Mouse (Mus musculus) heart, embryonic 10.5 days (tissue): ENCODE measurements around the gene Gatad2b. TPM values are rescaled to one million over a fixed set of nuclear protein-coding genes. Genes with fewer than 3 reads are reported as not detected.
A peak's percentile ranks its signal among the peaks of the same experiment; 100 is the strongest.

ENCODE experiments used
- DNase-seq: peaks from one replicate; pipeline ENCODE4 v3.0.0-alpha.2; 2017; ENCODE audit warnings: low spot score
- H3K27ac ChIP-seq: fragments of 300-500 bp; sonication (generic); 2 replicates; pipeline ENCODE4 v1.5.1; 2016; ENCODE audit warnings: mild to moderate bottlenecking
- H3K27me3 ChIP-seq: fragments of 300-500 bp; sonication (generic); 2 replicates; pipeline ENCODE4 v1.6.1; 2016; ENCODE audit warnings: mild to moderate bottlenecking; ENCODE audit not compliant: poor library complexity, insufficient read depth, severe bottlenecking
- H3K36me3 ChIP-seq: fragments of 300-500 bp; sonication (generic); 2 replicates; pipeline ENCODE4 v1.6.1; 2016; ENCODE audit warnings: mild to moderate bottlenecking, moderate library complexity
- H3K4me1 ChIP-seq: fragments of 300-500 bp; sonication (generic); 2 replicates; pipeline ENCODE4 v1.6.1; 2016; ENCODE audit warnings: mild to moderate bottlenecking
- H3K4me3 ChIP-seq: fragments of 300-500 bp; sonication (generic); 2 replicates; pipeline ENCODE4 v1.5.1; 2016; ENCODE audit warnings: mild to moderate bottlenecking, moderate library complexity
- H3K9me3 ChIP-seq: fragments of 300-500 bp; sonication (generic); 2 replicates; pipeline ENCODE4 v1.6.1; 2016; ENCODE audit warnings: mild to moderate bottlenecking, moderate library complexity
- WGBS: fragments of 180-500 bp; shearing (Covaris S2); methylation state at CpG from one replicate; pipeline ENCODE4 v1.1.7; 2016; 5-methylcytosine and 5-hydroxymethylcytosine counted together
- polyA plus RNA-seq: library from polyadenylated mRNA; unstranded; fragments of >200 nt; fragmentation: Nextera tagmentation; extraction: Ambion mirVana; gene quantifications from 2 replicates; pipeline ENCODE4 v1.2.1, GENCODE M21; 2016

Gene Gatad2b
- polyA plus RNA-seq, 1 experiment from 2014 or later: 11.8 TPM

- DNase-seq: no peak
- no peak overlapping the region for H3K4me3 ChIP-seq
- H3K4me1 ChIP-seq: no peaks in the 10 kb centered on the region
- H3K27me3 ChIP-seq: no peaks in the 10 kb centered on the region
- H3K27ac ChIP-seq: no peak overlapping the region
- 96% methylated on average over 4 of the region's 4 CpGs for WGBS
- H3K36me3 ChIP-seq: peaks cover 67% of the 10 kb centered on the region
- H3K9me3 ChIP-seq: no peaks in the 10 kb centered on the region
Observed at GRCm38 (mm10) chr3:90347847-90348246, 54.9 kb downstream of the Gatad2b start.

- Histone ChIP-seq H3K27me3 (no peaks in the 10 kb centered on the region), H3K36me3 (peaks cover 81% of the 10 kb centered on the region), H3K9me3 (no peaks in the 10 kb centered on the region), H3K27ac (no peak overlapping the region), H3K4me1 (no peaks in the 10 kb centered on the region), H3K4me3 (no peak overlapping the region)
- WGBS: 87% methylated on average over 7 of the region's 7 CpGs
- DNase-seq: no peak
Observed at GRCm38 (mm10) chr3:90357959-90358358, 65.0 kb downstream of the Gatad2b start.

GRCm38 (mm10) chr3:90359230-90359629 is 66.3 kb downstream of the Gatad2b start:
- H3K27ac ChIP-seq: no peak overlapping the region
- no peak overlapping the region for H3K4me3 ChIP-seq
- no peak for DNase-seq
- 100% methylated on average over 1 of the region's 1 CpGs for WGBS
- H3K9me3 ChIP-seq: no peaks in the 10 kb centered on the region
- no peaks in the 10 kb centered on the region for H3K4me1 ChIP-seq
- no peaks in the 10 kb centered on the region for H3K27me3 ChIP-seq
- peaks cover 71% of the 10 kb centered on the region for H3K36me3 ChIP-seq

GRCm38 (mm10) chr3:90361476-90361875 is 68.5 kb downstream of the Gatad2b start:
- Histone ChIP-seq H3K36me3 (peaks cover 49% of the 10 kb centered on the region), H3K27ac (no peak overlapping the region), H3K27me3 (no peaks in the 10 kb centered on the region), H3K4me3 (no peak overlapping the region), H3K4me1 (no peaks in the 10 kb centered on the region), H3K9me3 (no peaks in the 10 kb centered on the region)
- 88% methylated on average over 4 of the region's 4 CpGs for WGBS
- no peak for DNase-seq

- WGBS: 86% methylated on average over 2 of the region's 2 CpGs
- no peaks in the 10 kb centered on the region for H3K4me1 ChIP-seq
- no peaks in the 10 kb centered on the region for H3K27me3 ChIP-seq
- H3K9me3 ChIP-seq: no peaks in the 10 kb centered on the region
- DNase-seq: no peak
- H3K36me3 ChIP-seq: peaks cover 40% of the 10 kb centered on the region
- H3K4me3 ChIP-seq: no peak overlapping the region
- H3K27ac ChIP-seq: no peak overlapping the region
Observed at GRCm38 (mm10) chr3:90362346-90362745, 69.4 kb downstream of the Gatad2b start.

- Histone ChIP-seq H3K4me3 (no peak overlapping the region), H3K9me3 (no peaks in the 10 kb centered on the region), H3K27ac (no peak overlapping the region), H3K4me1 (no peaks in the 10 kb centered on the region), H3K36me3 (peaks cover 8% of the 10 kb centered on the region; the same call in 1 of the 2 replicates), H3K27me3 (no peaks in the 10 kb centered on the region)
- 83% methylated on average over 5 of the region's 5 CpGs for WGBS
- no peak for DNase-seq
Observed at GRCm38 (mm10) chr3:90367001-90367632, 74.1 kb downstream of the Gatad2b start.

- H3K4me3 ChIP-seq: no peak overlapping the region
- WGBS: 61% methylated on average over 2 of the region's 2 CpGs
- H3K4me1 ChIP-seq: no peaks in the 10 kb centered on the region
- no peak overlapping the region for H3K27ac ChIP-seq
- H3K9me3 ChIP-seq: no peaks in the 10 kb centered on the region
- no peak for DNase-seq
- H3K36me3 ChIP-seq: no peaks in the 10 kb centered on the region
- H3K27me3 ChIP-seq: no peaks in the 10 kb centered on the region
Observed at GRCm38 (mm10) chr3:90369041-90369440, 76.1 kb downstream of the Gatad2b start.

GRCm38 (mm10) chr3:90371857-90372256 is 78.9 kb downstream of the Gatad2b start:
- 69% methylated on average over 7 of the region's 7 CpGs for WGBS
- Histone ChIP-seq H3K36me3 (no peaks in the 10 kb centered on the region), H3K4me3 (no peak overlapping the region), H3K27ac (no peak overlapping the region), H3K27me3 (no peaks in the 10 kb centered on the region), H3K9me3 (no peaks in the 10 kb centered on the region), H3K4me1 (peaks cover 8% of the 10 kb centered on the region)
- DNase-seq: peak; percentile 68

GRCm38 (mm10) chr3:90372817-90373216 is 79.8 kb downstream of the Gatad2b start:
- 47% methylated on average over 5 of the region's 5 CpGs for WGBS
- Histone ChIP-seq H3K9me3 (no peaks in the 10 kb centered on the region), H3K4me1 (peaks cover 8% of the 10 kb centered on the region), H3K27ac (no peak overlapping the region), H3K36me3 (no peaks in the 10 kb centered on the region), H3K4me3 (no peak overlapping the region), H3K27me3 (no peaks in the 10 kb centered on the region)
- DNase-seq: peak; percentile 70

GRCm38 (mm10) chr3:90373432-90374028 is 80.6 kb downstream of the Gatad2b start:
- Histone ChIP-seq H3K27me3 (no peaks in the 10 kb centered on the region), H3K4me1 (peaks cover 8% of the 10 kb centered on the region), H3K36me3 (no peaks in the 10 kb centered on the region), H3K27ac (no peak overlapping the region), H3K4me3 (no peak overlapping the region), H3K9me3 (no peaks in the 10 kb centered on the region)
- WGBS: 26% methylated on average over 4 of the region's 4 CpGs
- DNase-seq: peak; percentile 86

GRCm38 (mm10) chr3:90374368-90374767 is 81.4 kb downstream of the Gatad2b start:
- H3K36me3 ChIP-seq: no peaks in the 10 kb centered on the region
- H3K4me1 ChIP-seq: peaks cover 8% of the 10 kb centered on the region
- no peak overlapping the region for H3K4me3 ChIP-seq
- no peaks in the 10 kb centered on the region for H3K9me3 ChIP-seq
- H3K27ac ChIP-seq: no peak overlapping the region
- 77% methylated on average over 4 of the region's 4 CpGs for WGBS
- no peaks in the 10 kb centered on the region for H3K27me3 ChIP-seq
- DNase-seq: no peak

GRCm38 (mm10) chr3:90375562-90376246 is 82.7 kb downstream of the Gatad2b start:
- no peaks in the 10 kb centered on the region for H3K9me3 ChIP-seq
- WGBS: 57% methylated on average over 3 of the region's 3 CpGs
- DNase-seq: peak; percentile 67
- no peak overlapping the region; the same call in 1 of the 2 replicates for H3K27ac ChIP-seq
- H3K27me3 ChIP-seq: no peaks in the 10 kb centered on the region
- H3K4me1 ChIP-seq: peaks cover 8% of the 10 kb centered on the region
- no peaks in the 10 kb centered on the region for H3K36me3 ChIP-seq
- H3K4me3 ChIP-seq: no peak overlapping the region

GRCm38 (mm10) chr3:90376247-90376585 is 83.2 kb downstream of the Gatad2b start:
- peak; percentile 72 for DNase-seq
- no peak overlapping the region for H3K27ac ChIP-seq
- H3K27me3 ChIP-seq: no peaks in the 10 kb centered on the region
- 78% methylated on average over 1 of the region's 1 CpGs for WGBS
- no peaks in the 10 kb centered on the region for H3K36me3 ChIP-seq
- peaks cover 8% of the 10 kb centered on the region for H3K4me1 ChIP-seq
- H3K9me3 ChIP-seq: no peaks in the 10 kb centered on the region
- no peak overlapping the region for H3K4me3 ChIP-seq
